In genomic region chr11:114679582-114679981, GRCm38 (mm10) we compare ENCODE assay signal across 7 mouse cellular contexts. TPM values are rescaled to one million over a fixed set of nuclear protein-coding genes. Genes with fewer than 3 reads are reported as not detected.
DNase-seq lines count a peak whose midpoint lies in the region; ATAC-seq and TF ChIP-seq lines count a peak whose summit lies in the region.

No protein-coding gene starts in this region.

- no peak for TF ChIP-seq POLR2A in cortical plate, adult 2 months (IDR thresholded peaks at IDR 0.05; ENCODE audit: extremely low read depth, insufficient read depth, low read length)

- peaks cover 44% of the 10 kb centered on the region for H3K27me3 ChIP-seq in megakaryocyte, embryonic 14.5 days (replicated peaks)
- H3K27me3 ChIP-seq in kidney, postnatal 0 days (ENCODE audit: insufficient read depth, low read length): no peaks in the 10 kb centered on the region
- no peaks in the 10 kb centered on the region for H3K27me3 ChIP-seq in stomach, postnatal 0 days (ENCODE audit: control insufficient read depth, insufficient read depth, low read length)

- H3K4me1 ChIP-seq in megakaryocyte, embryonic 14.5 days: peaks cover 77% of the 10 kb centered on the region
- no peaks in the 10 kb centered on the region for H3K4me1 ChIP-seq in cortical plate, adult 2 months (ENCODE audit: control insufficient read depth, insufficient read depth, low read length)
- peaks cover 23% of the 10 kb centered on the region for H3K4me1 ChIP-seq in kidney, postnatal 0 days (replicated peaks; ENCODE audit: insufficient read depth, low read length)
- peaks cover 3% of the 10 kb centered on the region; the same call in 1 of the 2 replicates for H3K4me1 ChIP-seq in stomach, postnatal 0 days (replicated peaks; ENCODE audit: control insufficient read depth, insufficient read depth)

- TF ChIP-seq CTCF in cortical plate, adult 2 months (IDR thresholded peaks at IDR 0.05; ENCODE audit: extremely low read depth, insufficient read depth, low read length): no peak
- no peak for TF ChIP-seq CTCF in kidney, postnatal 0 days (IDR thresholded peaks at IDR 0.05; ENCODE audit: low read depth)
- no peak for TF ChIP-seq CTCF in stomach, postnatal 0 days (IDR thresholded peaks at IDR 0.05; ENCODE audit: low read depth)

- DNase-seq in kidney, postnatal 0 days (ENCODE audit: low spot score): no peak
- no peak for DNase-seq in stomach, postnatal 0 days (ENCODE audit: low spot score)
- no peak for DNase-seq in thymus, postnatal 36 days

- H3K4me3 ChIP-seq in megakaryocyte, embryonic 14.5 days (replicated peaks): peak overlapping the region; percentile 42
- H3K4me3 ChIP-seq in cortical plate, adult 2 months (ENCODE audit: insufficient read depth, low read length): no peak overlapping the region
- no peak overlapping the region for H3K4me3 ChIP-seq in kidney, postnatal 0 days (replicated peaks; ENCODE audit: low read depth, low read length)
- no peak overlapping the region for H3K4me3 ChIP-seq in stomach, postnatal 0 days (ENCODE audit: low read depth, low read length)

- ATAC-seq in megakaryocyte, adult 5-6 weeks (ENCODE audit: poor library complexity, severe bottlenecking): no peak
- no peak for ATAC-seq in kidney, postnatal 0 days (replicated peaks; ENCODE audit: low FRiP score, low read depth)
- no peak for ATAC-seq in stomach, postnatal 0 days (ENCODE audit: low FRiP score, low TSS enrichment)
- ATAC-seq in megakaryocyte progenitor cell, adult 5-6 weeks (replicated peaks; ENCODE audit: poor library complexity): no peak

- no peak overlapping the region for H3K4me2 ChIP-seq in kidney, postnatal 0 days (ENCODE audit: low read length)
- no peak overlapping the region for H3K4me2 ChIP-seq in stomach, postnatal 0 days (replicated peaks; ENCODE audit: low read depth)

- H3K9me3 ChIP-seq in megakaryocyte, embryonic 14.5 days: peaks cover 5% of the 10 kb centered on the region; the same call in 1 of the 2 replicates
- H3K9me3 ChIP-seq in kidney, postnatal 0 days (replicated peaks; ENCODE audit: low read length): no peaks in the 10 kb centered on the region
- no peaks in the 10 kb centered on the region for H3K9me3 ChIP-seq in stomach, postnatal 0 days (ENCODE audit: control insufficient read depth, low read length)

- no peaks in the 10 kb centered on the region for H3K36me3 ChIP-seq in megakaryocyte, embryonic 14.5 days (replicated peaks; ENCODE audit: low read length)
- no peaks in the 10 kb centered on the region for H3K36me3 ChIP-seq in kidney, postnatal 0 days (ENCODE audit: insufficient read depth, low read length)
- no peaks in the 10 kb centered on the region for H3K36me3 ChIP-seq in stomach, postnatal 0 days (ENCODE audit: control insufficient read depth, insufficient read depth, low read length)

- H3K9ac ChIP-seq in kidney, postnatal 0 days (ENCODE audit: low read depth, low read length): no peak overlapping the region
- H3K9ac ChIP-seq in stomach, postnatal 0 days (ENCODE audit: low read length): no peak overlapping the region

- 45% methylated on average over 8 of the region's 8 CpGs for WGBS in kidney, postnatal 0 days
- WGBS in stomach, postnatal 0 days: 55% methylated on average over 8 of the region's 8 CpGs

- no peak for TF ChIP-seq EP300 in stomach, postnatal 0 days (optimal IDR thresholded peaks at IDR 0.05)

- H3K27ac ChIP-seq in cortical plate, adult 2 months (ENCODE audit: insufficient read depth, low read length): peak overlapping the region; percentile 8; the same call in 1 of the 2 replicates
- H3K27ac ChIP-seq in kidney, postnatal 0 days: 0 out of 2 replicates have a peak overlapping the region, but pooled peaks have one; percentile 22
- 0 out of 2 replicates have a peak overlapping the region, but pooled peaks have one; percentile 2 for H3K27ac ChIP-seq in stomach, postnatal 0 days (replicated peaks)

RNA-seq across cellular contexts. Expression of gene Ttyh2, which starts 4.4 kb away (rescaled TPM):
- 2.7 and 5.8 TPM in 2 replicates for polyA plus RNA-seq in megakaryocyte, embryonic 14.5 days (2012; ENCODE audit: insufficient read depth, low replicate concordance)
- total RNA-seq in megakaryocyte, adult 5-6 weeks (2015): 0.27 and 0.40 TPM in 2 replicates
- 0.73 and 0.88 TPM in 2 replicates for total RNA-seq in megakaryocyte, adult 5-6 weeks (2017)
- polyA plus RNA-seq in cortical plate, adult 2 months (2012; rRNA removed): 29.1 and 33.1 TPM in 2 replicates
- polyA plus RNA-seq in kidney, postnatal 0 days (2015; fragmentation: Nextera tagmentation; extraction: Ambion mirVana): 22.6 and 25.3 TPM in 2 replicates
- 12.5 and 14.7 TPM in 2 replicates for polyA plus RNA-seq in stomach, postnatal 0 days (2015; fragmentation: Nextera tagmentation; extraction: Ambion mirVana)
- total RNA-seq in megakaryocyte progenitor cell, adult 5-6 weeks (2015): 3.1 and 4.0 TPM in 2 replicates
- total RNA-seq in megakaryocyte progenitor cell, adult 5-6 weeks (2017): 4.4 and 5.9 TPM in 2 replicates

RNA-seq across cellular contexts. Expression of gene Rpl38, which starts 11.3 kb away (rescaled TPM):
- 64.8 and 417 TPM in 2 replicates for polyA plus RNA-seq in megakaryocyte, embryonic 14.5 days (2012; ENCODE audit: insufficient read depth, low replicate concordance)
- 716 and 867 TPM in 2 replicates for total RNA-seq in megakaryocyte, adult 5-6 weeks (2015)
- total RNA-seq in megakaryocyte, adult 5-6 weeks (2017): 2,870 and 3,242 TPM in 2 replicates
- 1,795 and 1,828 TPM in 2 replicates for polyA plus RNA-seq in cortical plate, adult 2 months (2012; rRNA removed)
- 1,186 and 1,429 TPM in 2 replicates for polyA plus RNA-seq in kidney, postnatal 0 days (2015; fragmentation: Nextera tagmentation; extraction: Ambion mirVana)
- 1,058 and 1,265 TPM in 2 replicates for polyA plus RNA-seq in stomach, postnatal 0 days (2015; fragmentation: Nextera tagmentation; extraction: Ambion mirVana)
- 1,088 and 1,176 TPM in 2 replicates for total RNA-seq in megakaryocyte progenitor cell, adult 5-6 weeks (2015)
- 3,319 and 5,175 TPM in 2 replicates for total RNA-seq in megakaryocyte progenitor cell, adult 5-6 weeks (2017)

RNA-seq across cellular contexts. Expression of gene Dnaic2, which starts 47.6 kb away (rescaled TPM):
- polyA plus RNA-seq in megakaryocyte, embryonic 14.5 days (2012; ENCODE audit: insufficient read depth, low replicate concordance): 7.0 TPM in 1 of 2 replicates, not detected in the other
- total RNA-seq in megakaryocyte, adult 5-6 weeks (2015): not detected in 2 replicates
- total RNA-seq in megakaryocyte, adult 5-6 weeks (2017): not detected in 2 replicates
- polyA plus RNA-seq in cortical plate, adult 2 months (2012; rRNA removed): 2.0 and 2.9 TPM in 2 replicates
- polyA plus RNA-seq in kidney, postnatal 0 days (2015; fragmentation: Nextera tagmentation; extraction: Ambion mirVana): 0.32 and 0.43 TPM in 2 replicates
- 0.35 and 0.36 TPM in 2 replicates for polyA plus RNA-seq in stomach, postnatal 0 days (2015; fragmentation: Nextera tagmentation; extraction: Ambion mirVana)
- total RNA-seq in megakaryocyte progenitor cell, adult 5-6 weeks (2015): not detected in 2 replicates
- total RNA-seq in megakaryocyte progenitor cell, adult 5-6 weeks (2017): not detected in 2 replicates
